Mouse (Mus musculus): ENCODE data around the gene Adamts16. TPM values are rescaled to one million over a fixed set of nuclear protein-coding genes. Genes with fewer than 3 reads are reported as not detected.

Gene Adamts16
- polyA plus RNA-seq, 1 experiment from 2014 or later = not detected

GRCm38 (mm10) chr13:70724635-70725034 lies 117.0 kb downstream of the Adamts16 start:
- Histone ChIP-seq H3K9ac (no peak overlapping the region), H3K4me3 (no peak overlapping the region), H3K4me1 (peaks cover 5% of the 10 kb centered on the region), H3K27me3 (replicated peaks) (no peaks in the 10 kb centered on the region), H3K9me3 (replicated peaks) (no peaks in the 10 kb centered on the region), H3K36me3 (no peaks in the 10 kb centered on the region), H3K27ac (no peak overlapping the region), H3K4me2 (no peak overlapping the region)
- 38% methylated on average over 3 of the region's 3 CpGs for WGBS (ENCODE audit: insufficient replicate concordance)
- no peak for ATAC-seq

DNA sequence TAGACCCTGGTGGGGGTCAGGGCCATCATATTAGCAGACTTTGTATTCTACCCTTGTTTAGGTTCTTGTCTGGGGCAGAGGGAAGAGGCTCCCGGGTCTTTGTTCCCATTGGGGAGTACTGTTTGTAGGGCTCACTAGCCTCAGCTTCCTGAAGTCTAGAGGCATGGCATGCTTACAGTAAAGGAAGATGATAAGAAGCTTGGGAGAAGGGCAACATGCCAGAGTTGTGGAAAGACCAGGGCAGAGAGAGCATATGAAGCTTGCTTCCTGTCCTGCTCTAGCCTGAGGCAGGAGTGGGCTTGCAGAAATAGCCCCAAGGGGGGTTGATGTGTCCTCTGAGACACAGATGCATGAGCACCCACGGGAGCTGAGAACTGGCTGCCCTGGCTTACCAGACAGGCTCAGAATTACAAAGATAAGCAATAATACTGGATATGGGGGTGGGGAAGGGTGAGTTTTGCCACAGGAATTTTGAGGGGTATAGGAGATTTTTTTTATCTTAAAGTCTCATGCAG lies 117.4 kb downstream of the Adamts16 start:
- Histone ChIP-seq H3K4me1 (peaks cover 5% of the 10 kb centered on the region), H3K27ac (no peak overlapping the region), H3K9ac (no peak overlapping the region), H3K4me3 (no peak overlapping the region), H3K27me3 (replicated peaks) (no peaks in the 10 kb centered on the region), H3K36me3 (no peaks in the 10 kb centered on the region), H3K9me3 (replicated peaks) (no peaks in the 10 kb centered on the region), H3K4me2 (no peak overlapping the region)
- WGBS (ENCODE audit: insufficient replicate concordance) = 30% methylated on average over 2 of the region's 2 CpGs
- ATAC-seq = no peak

- no peak overlapping the region for H3K9ac ChIP-seq
- H3K4me2 ChIP-seq = no peak overlapping the region
- no peaks in the 10 kb centered on the region for H3K27me3 ChIP-seq (replicated peaks)
- no peak overlapping the region for H3K4me3 ChIP-seq
- ATAC-seq = no peak
- H3K36me3 ChIP-seq = no peaks in the 10 kb centered on the region
- no peaks in the 10 kb centered on the region for H3K9me3 ChIP-seq (replicated peaks)
- no peak overlapping the region for H3K27ac ChIP-seq
- 16% methylated on average over 1 of the region's 1 CpGs for WGBS (ENCODE audit: insufficient replicate concordance)
- H3K4me1 ChIP-seq = peaks cover 4% of the 10 kb centered on the region
These were observed 121.6 kb downstream of the Adamts16 start for GRCm38 (mm10) chr13:70719994-70720393.

DNA sequence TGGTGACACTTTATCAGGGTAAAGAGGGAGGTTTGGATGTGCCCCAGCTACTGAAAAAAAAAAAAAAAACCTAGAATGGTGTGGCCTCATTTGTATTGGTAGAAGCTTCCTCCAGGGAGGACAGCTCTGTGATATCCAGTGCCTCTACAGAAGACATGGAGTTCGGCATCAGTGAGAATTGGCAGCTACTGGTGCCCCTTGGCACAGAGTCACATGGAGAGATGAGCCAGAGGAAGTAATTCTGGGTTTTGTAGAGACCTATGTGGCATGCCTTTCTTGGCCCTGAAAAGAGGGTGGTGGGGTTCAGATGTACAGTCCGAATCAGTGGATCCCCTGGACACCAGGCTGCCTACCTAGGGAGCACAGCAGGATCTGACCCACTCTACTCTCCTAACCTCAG lies 122.8 kb downstream of the Adamts16 start:
- Histone ChIP-seq H3K36me3 (no peaks in the 10 kb centered on the region), H3K4me2 (no peak overlapping the region), H3K27me3 (replicated peaks) (no peaks in the 10 kb centered on the region), H3K4me1 (no peaks in the 10 kb centered on the region; the same call in 1 of the 2 replicates), H3K4me3 (no peak overlapping the region), H3K27ac (no peak overlapping the region), H3K9ac (no peak overlapping the region), H3K9me3 (replicated peaks) (no peaks in the 10 kb centered on the region)
- WGBS (ENCODE audit: insufficient replicate concordance) = 60% methylated on average over 2 of the region's 2 CpGs
- no peak for ATAC-seq

DNA sequence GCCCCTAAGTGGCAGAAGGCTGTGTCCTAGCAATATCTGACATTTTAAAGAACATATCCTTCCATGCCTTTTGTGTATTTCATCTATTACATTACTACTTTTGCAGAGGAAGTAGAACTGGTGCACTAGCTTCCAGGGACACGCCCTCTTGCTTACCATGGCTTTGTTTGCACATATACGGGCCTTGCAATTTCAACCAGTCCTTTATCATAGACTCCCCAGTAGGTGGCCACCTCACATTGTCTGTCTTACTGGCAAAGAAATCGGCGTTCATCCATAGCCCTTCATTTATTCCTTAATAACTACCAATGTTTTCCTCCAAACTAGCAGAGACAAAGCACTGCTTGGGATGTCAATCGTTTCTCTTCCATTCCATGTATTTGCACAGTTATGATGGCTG lies 125.6 kb downstream of the Adamts16 start:
- Histone ChIP-seq H3K4me2 (no peak overlapping the region), H3K27ac (no peak overlapping the region), H3K36me3 (no peaks in the 10 kb centered on the region), H3K27me3 (replicated peaks) (no peaks in the 10 kb centered on the region), H3K4me3 (no peak overlapping the region), H3K9me3 (replicated peaks) (no peaks in the 10 kb centered on the region), H3K4me1 (no peaks in the 10 kb centered on the region; the same call in 1 of the 2 replicates), H3K9ac (no peak overlapping the region)
- ATAC-seq = no peak
- 48% methylated on average over 5 of the region's 5 CpGs for WGBS (ENCODE audit: insufficient replicate concordance)

DNA sequence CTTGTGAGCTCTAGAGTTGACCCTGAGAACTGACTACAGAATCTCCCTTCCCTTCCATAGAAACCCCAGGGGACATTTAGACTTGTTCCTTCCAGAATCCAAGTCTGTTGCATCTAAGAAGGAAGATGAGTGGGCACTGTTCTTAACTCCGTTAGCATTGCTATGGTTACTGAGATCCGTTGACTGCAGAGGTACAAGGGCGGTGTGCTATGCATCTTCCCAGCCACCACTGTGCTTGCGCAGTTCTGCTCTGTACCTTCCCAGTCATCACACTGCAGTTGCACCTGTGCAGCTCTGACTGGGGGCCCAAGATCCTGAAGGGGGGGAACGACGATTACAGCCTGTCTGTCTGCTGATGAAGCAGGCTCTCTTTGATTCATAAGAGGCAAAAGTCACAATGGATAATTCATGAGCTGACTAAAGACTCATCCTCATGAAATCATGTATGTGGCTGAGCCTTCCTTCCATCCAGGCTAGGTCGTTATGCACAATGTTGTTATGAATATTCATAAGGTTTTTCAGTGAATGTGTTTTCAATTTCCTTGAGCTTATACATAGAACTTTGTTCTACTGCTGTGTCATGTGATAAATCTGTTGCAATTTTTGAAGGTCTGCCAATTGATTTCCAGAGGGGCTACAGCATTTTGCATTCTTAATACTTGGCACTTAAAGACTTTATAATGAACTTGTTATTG lies 127.4 kb downstream of the Adamts16 start:
- Histone ChIP-seq H3K36me3 (no peaks in the 10 kb centered on the region), H3K4me2 (no peak overlapping the region), H3K4me1 (no peaks in the 10 kb centered on the region), H3K27me3 (replicated peaks) (no peaks in the 10 kb centered on the region), H3K4me3 (no peak overlapping the region), H3K9ac (no peak overlapping the region), H3K9me3 (replicated peaks) (no peaks in the 10 kb centered on the region), H3K27ac (no peak overlapping the region)
- WGBS (ENCODE audit: insufficient replicate concordance) = 72% methylated on average over 7 of the region's 7 CpGs
- no peak for ATAC-seq

DNA sequence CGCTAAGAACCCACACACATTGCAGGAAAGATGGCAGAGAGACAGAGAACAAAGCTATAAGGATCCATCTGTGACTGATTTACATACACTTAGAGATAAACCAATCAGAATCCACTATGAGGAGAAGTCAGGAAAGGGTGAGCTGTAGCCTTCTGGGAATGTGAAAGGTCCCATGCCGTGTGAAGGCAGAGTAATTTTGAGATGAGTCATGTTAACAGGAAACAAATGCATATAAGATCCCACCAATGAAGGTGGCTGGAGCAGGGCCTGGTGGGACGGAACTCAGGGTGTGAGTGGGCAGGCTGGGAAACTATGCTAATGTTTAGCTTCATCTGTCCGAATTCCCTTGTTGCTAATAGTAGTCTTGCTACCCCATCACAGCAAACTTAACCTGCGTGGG lies 128.3 kb downstream of the Adamts16 start:
- ATAC-seq = no peak
- no peak overlapping the region for H3K4me2 ChIP-seq
- no peaks in the 10 kb centered on the region for H3K4me1 ChIP-seq
- WGBS (ENCODE audit: insufficient replicate concordance) = 49% methylated on average over 5 of the region's 5 CpGs
- no peaks in the 10 kb centered on the region for H3K27me3 ChIP-seq (replicated peaks)
- H3K27ac ChIP-seq = no peak overlapping the region
- H3K9me3 ChIP-seq (replicated peaks) = no peaks in the 10 kb centered on the region
- no peak overlapping the region for H3K4me3 ChIP-seq
- H3K9ac ChIP-seq = no peak overlapping the region
- H3K36me3 ChIP-seq = no peaks in the 10 kb centered on the region

GRCm38 (mm10) chr13:70707158-70707854 lies 134.3 kb downstream of the Adamts16 start:
- H3K27me3 ChIP-seq (replicated peaks) = no peaks in the 10 kb centered on the region
- no peaks in the 10 kb centered on the region for H3K4me1 ChIP-seq
- H3K36me3 ChIP-seq = no peaks in the 10 kb centered on the region
- no peak overlapping the region for H3K9ac ChIP-seq
- peak; percentile 76 for ATAC-seq
- H3K4me3 ChIP-seq = no peak overlapping the region
- WGBS (ENCODE audit: insufficient replicate concordance) = 49% methylated on average over 5 of the region's 5 CpGs
- no peak overlapping the region for H3K27ac ChIP-seq
- H3K4me2 ChIP-seq = no peak overlapping the region
- no peaks in the 10 kb centered on the region for H3K9me3 ChIP-seq (replicated peaks)

DNA sequence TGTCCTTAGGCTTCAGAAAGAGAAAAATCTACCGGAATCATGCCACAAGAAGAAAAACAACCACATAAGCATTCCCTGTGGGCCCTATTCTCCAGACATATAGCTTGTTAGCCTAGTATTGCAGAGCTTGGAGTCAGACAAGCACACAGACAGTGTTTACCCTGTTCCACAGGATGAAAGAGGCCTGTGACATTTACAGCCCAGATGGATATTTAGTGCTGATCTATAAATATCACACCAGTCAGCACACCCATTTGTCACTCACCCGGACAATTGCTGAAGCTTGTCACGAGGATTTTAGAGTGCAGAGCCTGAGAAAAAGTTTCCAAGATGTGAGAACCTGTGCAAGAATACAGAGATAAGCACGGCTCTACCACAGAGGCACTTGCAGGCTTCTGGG lies 138.7 kb downstream of the Adamts16 start:
- Histone ChIP-seq H3K27ac (no peak overlapping the region), H3K9me3 (replicated peaks) (no peaks in the 10 kb centered on the region), H3K4me2 (no peak overlapping the region), H3K4me3 (no peak overlapping the region), H3K4me1 (no peaks in the 10 kb centered on the region), H3K9ac (no peak overlapping the region), H3K36me3 (no peaks in the 10 kb centered on the region), H3K27me3 (replicated peaks) (no peaks in the 10 kb centered on the region)
- WGBS (ENCODE audit: insufficient replicate concordance) = 41% methylated on average over 4 of the region's 4 CpGs
- ATAC-seq = no peak

DNA sequence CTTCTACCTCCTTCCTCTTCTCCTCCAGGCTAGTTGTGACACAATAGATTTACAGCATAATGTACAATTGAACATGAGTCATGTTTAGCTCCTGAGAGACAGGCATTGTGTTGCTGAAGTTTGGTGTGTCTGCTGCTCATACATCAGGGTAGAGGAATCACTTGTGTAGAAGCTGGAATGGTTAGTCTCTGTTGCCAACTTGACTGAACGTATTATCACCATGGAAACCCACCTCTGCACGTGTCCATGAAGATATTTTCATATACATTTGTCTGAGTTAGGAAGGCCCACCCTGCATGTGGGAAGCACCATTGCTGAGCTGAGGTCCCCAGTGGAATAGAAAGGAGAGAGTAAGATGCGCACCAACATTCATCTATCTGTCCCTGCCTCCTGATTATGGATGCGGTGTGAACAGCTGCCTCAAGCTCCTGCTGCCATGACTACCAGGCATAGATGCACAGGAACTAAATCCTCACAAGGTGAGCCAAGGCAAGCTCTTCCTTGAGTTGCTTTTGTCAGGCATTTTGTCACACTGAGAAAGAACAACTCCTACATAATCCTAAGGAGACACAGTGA lies 142.7 kb downstream of the Adamts16 start:
- no peaks in the 10 kb centered on the region for H3K36me3 ChIP-seq
- no peak overlapping the region for H3K4me2 ChIP-seq
- ATAC-seq = no peak
- no peak overlapping the region for H3K9ac ChIP-seq
- 66% methylated on average over 4 of the region's 4 CpGs for WGBS (ENCODE audit: insufficient replicate concordance)
- H3K27me3 ChIP-seq (replicated peaks) = no peaks in the 10 kb centered on the region
- no peaks in the 10 kb centered on the region for H3K4me1 ChIP-seq
- no peaks in the 10 kb centered on the region for H3K9me3 ChIP-seq (replicated peaks)
- H3K4me3 ChIP-seq = no peak overlapping the region
- H3K27ac ChIP-seq = no peak overlapping the region

- ATAC-seq = no peak
- H3K9me3 ChIP-seq (replicated peaks) = no peaks in the 10 kb centered on the region
- WGBS (ENCODE audit: insufficient replicate concordance) = 44% methylated on average over 2 of the region's 2 CpGs
These were observed 152.1 kb downstream of the Adamts16 start for GRCm38 (mm10) chr13:70689452-70689960.

GRCm38 (mm10) chr13:70685825-70686224 lies 155.8 kb downstream of the Adamts16 start:
- no peak overlapping the region for H3K27ac ChIP-seq
- H3K4me2 ChIP-seq = no peak overlapping the region
- H3K4me3 ChIP-seq = no peak overlapping the region
- H3K9me3 ChIP-seq (replicated peaks) = no peaks in the 10 kb centered on the region
- WGBS (ENCODE audit: insufficient replicate concordance) = 70% methylated on average over 5 of the region's 5 CpGs
- no peak overlapping the region for H3K9ac ChIP-seq
- no peaks in the 10 kb centered on the region for H3K4me1 ChIP-seq
- no peaks in the 10 kb centered on the region for H3K36me3 ChIP-seq
- no peak for ATAC-seq
- no peaks in the 10 kb centered on the region for H3K27me3 ChIP-seq (replicated peaks)

More at GRCm38 (mm10) chr13:70689452-70689960, 152.1 kb downstream of the Adamts16 start:
- Histone ChIP-seq H3K27me3 (replicated peaks) (no peaks in the 10 kb centered on the region), H3K36me3 (no peaks in the 10 kb centered on the region), H3K4me2 (no peak overlapping the region), H3K9ac (no peak overlapping the region), H3K27ac (no peak overlapping the region), H3K4me3 (no peak overlapping the region), H3K4me1 (no peaks in the 10 kb centered on the region)

All from liver, embryonic 12.5 days (tissue).